Mouse (Mus musculus): Measurements from ENCODE around the gene Sytl2. TPM values are rescaled to one million over a fixed set of nuclear protein-coding genes. Genes with fewer than 3 reads are reported as not detected.

Gene Sytl2
- polyA plus RNA-seq, 1 experiment from 2014 or later = 0.42 TPM

GRCm38 (mm10) chr7:90372804-90373203 lies 70.8 kb downstream of the Sytl2 start:
- no peak for ATAC-seq

GRCm38 (mm10) chr7:90384411-90384810 lies 82.4 kb downstream of the Sytl2 start:
- Histone ChIP-seq H3K4me1 (ENCODE audit: insufficient read depth) (no peaks in the 10 kb centered on the region; the same call in 1 of the 2 replicates), H3K27me3 (ENCODE audit: insufficient read depth, low read length) (no peaks in the 10 kb centered on the region; the same call in 1 of the 2 replicates), H3K36me3 (replicated peaks; ENCODE audit: insufficient read depth, low read length) (no peaks in the 10 kb centered on the region), H3K9me3 (ENCODE audit: low read length) (no peaks in the 10 kb centered on the region), H3K27ac (ENCODE audit: low read depth) (no peak overlapping the region), H3K9ac (replicated peaks) (no peak overlapping the region), H3K4me3 (ENCODE audit: low read depth, low read length) (no peak overlapping the region), H3K4me2 (ENCODE audit: low read depth, low read length) (no peak overlapping the region)
- no peak for ATAC-seq
- no peak for DNase-seq
- WGBS (ENCODE audit: insufficient replicate concordance) = 83% methylated on average over 2 of the region's 2 CpGs
- no peak for TF ChIP-seq EP300 (IDR thresholded peaks at IDR 0.05; ENCODE audit: low read depth)
- no peak for TF ChIP-seq CTCF (IDR thresholded peaks at IDR 0.05; ENCODE audit: low read depth)

More at GRCm38 (mm10) chr7:90372804-90373203, 70.8 kb downstream of the Sytl2 start:
- Histone ChIP-seq H3K9me3 (ENCODE audit: low read length) (no peaks in the 10 kb centered on the region), H3K27me3 (ENCODE audit: insufficient read depth, low read length) (no peaks in the 10 kb centered on the region), H3K27ac (ENCODE audit: low read depth) (no peak overlapping the region), H3K9ac (replicated peaks) (no peak overlapping the region), H3K36me3 (replicated peaks; ENCODE audit: insufficient read depth, low read length) (no peaks in the 10 kb centered on the region), H3K4me2 (ENCODE audit: low read depth, low read length) (no peak overlapping the region), H3K4me3 (ENCODE audit: low read depth, low read length) (no peak overlapping the region), H3K4me1 (ENCODE audit: insufficient read depth) (no peaks in the 10 kb centered on the region)
- WGBS (ENCODE audit: insufficient replicate concordance) = 57% methylated on average over 4 of the region's 4 CpGs
- DNase-seq = no peak
- TF ChIP-seq EP300 (IDR thresholded peaks at IDR 0.05; ENCODE audit: low read depth) = no peak
- TF ChIP-seq CTCF (IDR thresholded peaks at IDR 0.05; ENCODE audit: low read depth) = no peak

GRCm38 (mm10) chr7:90386885-90387459 lies 84.9 kb downstream of the Sytl2 start:
- H3K4me1 ChIP-seq (ENCODE audit: insufficient read depth) = no peaks in the 10 kb centered on the region; the same call in 1 of the 2 replicates
- 16% methylated on average over 8 of the region's 8 CpGs for WGBS (ENCODE audit: insufficient replicate concordance)
- no peaks in the 10 kb centered on the region for H3K36me3 ChIP-seq (replicated peaks; ENCODE audit: insufficient read depth, low read length)
- no peak overlapping the region for H3K27ac ChIP-seq (ENCODE audit: low read depth)
- H3K4me2 ChIP-seq (ENCODE audit: low read depth, low read length) = no peak overlapping the region
- no peak for TF ChIP-seq EP300 (IDR thresholded peaks at IDR 0.05; ENCODE audit: low read depth)
- TF ChIP-seq CTCF (IDR thresholded peaks at IDR 0.05; ENCODE audit: low read depth) = no peak
- H3K9ac ChIP-seq (replicated peaks) = no peak overlapping the region
- ATAC-seq (no peak), DNase-seq (no peak)
- no peak overlapping the region for H3K4me3 ChIP-seq (ENCODE audit: low read depth, low read length)
- H3K9me3 ChIP-seq (ENCODE audit: low read length) = no peaks in the 10 kb centered on the region
- no peaks in the 10 kb centered on the region; the same call in 1 of the 2 replicates for H3K27me3 ChIP-seq (ENCODE audit: insufficient read depth, low read length)

GRCm38 (mm10) chr7:90389765-90390164 lies 87.7 kb downstream of the Sytl2 start:
- Histone ChIP-seq H3K27me3 (ENCODE audit: insufficient read depth, low read length) (no peaks in the 10 kb centered on the region; the same call in 1 of the 2 replicates), H3K9ac (replicated peaks) (no peak overlapping the region), H3K9me3 (ENCODE audit: low read length) (no peaks in the 10 kb centered on the region), H3K4me1 (ENCODE audit: insufficient read depth) (no peaks in the 10 kb centered on the region; the same call in 1 of the 2 replicates), H3K27ac (ENCODE audit: low read depth) (no peak overlapping the region), H3K4me3 (ENCODE audit: low read depth, low read length) (no peak overlapping the region), H3K4me2 (ENCODE audit: low read depth, low read length) (no peak overlapping the region), H3K36me3 (replicated peaks; ENCODE audit: insufficient read depth, low read length) (no peaks in the 10 kb centered on the region)
- no peak for ATAC-seq
- WGBS (ENCODE audit: insufficient replicate concordance) = 61% methylated on average over 3 of the region's 3 CpGs
- TF ChIP-seq CTCF (IDR thresholded peaks at IDR 0.05; ENCODE audit: low read depth) = no peak
- TF ChIP-seq EP300 (IDR thresholded peaks at IDR 0.05; ENCODE audit: low read depth) = no peak
- DNase-seq = no peak

GRCm38 (mm10) chr7:90395073-90395472 lies 93.0 kb downstream of the Sytl2 start:
- Histone ChIP-seq H3K9me3 (ENCODE audit: low read length) (no peaks in the 10 kb centered on the region), H3K36me3 (replicated peaks; ENCODE audit: insufficient read depth, low read length) (no peaks in the 10 kb centered on the region), H3K4me3 (ENCODE audit: low read depth, low read length) (no peak overlapping the region), H3K9ac (replicated peaks) (no peak overlapping the region), H3K27me3 (ENCODE audit: insufficient read depth, low read length) (no peaks in the 10 kb centered on the region), H3K4me1 (ENCODE audit: insufficient read depth) (no peaks in the 10 kb centered on the region), H3K4me2 (ENCODE audit: low read depth, low read length) (no peak overlapping the region), H3K27ac (ENCODE audit: low read depth) (no peak overlapping the region)
- 55% methylated on average over 4 of the region's 4 CpGs for WGBS (ENCODE audit: insufficient replicate concordance)
- no peak for DNase-seq
- no peak for TF ChIP-seq CTCF (IDR thresholded peaks at IDR 0.05; ENCODE audit: low read depth)
- TF ChIP-seq EP300 (IDR thresholded peaks at IDR 0.05; ENCODE audit: low read depth) = no peak
- ATAC-seq = no peak

- H3K4me3 ChIP-seq (ENCODE audit: low read depth, low read length) = no peak overlapping the region
- no peaks in the 10 kb centered on the region for H3K27me3 ChIP-seq (ENCODE audit: insufficient read depth, low read length)
- no peaks in the 10 kb centered on the region for H3K4me1 ChIP-seq (ENCODE audit: insufficient read depth)
- TF ChIP-seq EP300 (IDR thresholded peaks at IDR 0.05; ENCODE audit: low read depth) (no peak), CTCF (IDR thresholded peaks at IDR 0.05; ENCODE audit: low read depth) (no peak)
- H3K27ac ChIP-seq (ENCODE audit: low read depth) = no peak overlapping the region
- H3K9me3 ChIP-seq (ENCODE audit: low read length) = no peaks in the 10 kb centered on the region
- H3K9ac ChIP-seq (replicated peaks) = no peak overlapping the region
- WGBS (ENCODE audit: insufficient replicate concordance) = 69% methylated on average over 5 of the region's 5 CpGs
- no peaks in the 10 kb centered on the region for H3K36me3 ChIP-seq (replicated peaks; ENCODE audit: insufficient read depth, low read length)
- ATAC-seq = no peak
- DNase-seq = no peak
- H3K4me2 ChIP-seq (ENCODE audit: low read depth, low read length) = no peak overlapping the region
Observed at GRCm38 (mm10) chr7:90395928-90396327, 93.9 kb downstream of the Sytl2 start.
